Mouse (Mus musculus) T-cell, adult 2 months (primary cell): Measurements from ENCODE around the gene Chrnb2.
"Not testable (repeated sequence)": the region's sequence is repeated elsewhere in the genome, so short reads cannot be mapped to it uniquely, and the experiment has no call there.

Experiments
- DNase-seq: peaks from one replicate; pipeline ENCODE4 v3.0.0; 2022; ENCODE audit warnings: low spot score

Gene Chrnb2

DNA sequence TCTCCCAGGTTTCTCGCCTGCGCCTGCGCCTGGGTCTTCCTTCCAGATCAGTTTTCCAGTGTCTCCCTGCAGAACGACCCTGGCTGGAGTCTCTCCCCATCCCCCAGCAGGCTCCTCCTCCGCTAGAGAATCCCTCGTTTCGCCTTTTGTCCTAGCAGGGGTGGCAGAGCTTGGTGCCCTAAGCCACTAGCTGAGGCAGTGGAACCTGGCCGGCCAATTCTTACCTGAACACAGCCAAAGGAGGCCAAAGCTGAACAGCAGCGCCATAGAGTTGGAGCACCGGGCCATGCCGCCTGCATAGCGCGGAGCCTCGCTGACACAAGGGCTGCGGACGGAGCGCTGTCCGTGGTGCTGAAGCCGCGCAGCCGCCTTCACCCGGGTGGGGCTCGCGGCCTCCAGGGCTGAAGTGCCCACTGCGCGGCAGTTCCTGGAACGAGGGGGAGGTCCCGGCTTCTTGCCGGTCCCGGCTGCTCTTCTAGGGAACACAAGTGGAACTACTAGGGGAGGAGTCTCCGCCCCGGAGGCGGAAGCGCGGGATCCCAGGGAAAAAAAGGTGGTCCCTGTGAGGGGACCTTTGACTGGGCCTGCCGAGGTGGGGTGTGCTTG lies at the start of gene Chrnb2:
Gene Chrnb2, minus strand, starts transcription at position 514 of the 606 bp plus-strand sequence.
- peak; percentile 61 for DNase-seq

GRCm38 (mm10) chr3:89814051-89814450 lies 49.6 kb upstream of the Chrnb2 start:
- no peak for DNase-seq

DNA sequence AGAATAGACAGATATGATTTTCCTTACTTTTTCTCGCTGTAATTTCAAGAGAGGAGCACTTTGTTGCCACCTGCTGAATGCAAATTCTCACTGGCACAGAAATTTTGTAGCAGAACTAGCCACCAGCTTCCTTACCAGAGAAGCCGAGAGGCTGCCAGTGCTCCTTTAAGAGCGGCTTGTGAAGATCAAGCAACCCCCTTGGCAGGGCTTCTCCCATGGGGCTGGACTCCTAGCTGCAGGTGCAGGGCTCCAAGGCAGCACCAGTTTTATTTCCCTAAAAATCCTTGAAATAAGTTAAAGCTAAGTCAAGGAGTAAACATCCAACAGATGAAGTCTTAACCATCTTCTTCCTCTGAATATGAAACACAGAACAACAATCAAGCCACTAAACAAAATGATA lies 47.7 kb upstream of the Chrnb2 start:
- DNase-seq = no peak

DNA sequence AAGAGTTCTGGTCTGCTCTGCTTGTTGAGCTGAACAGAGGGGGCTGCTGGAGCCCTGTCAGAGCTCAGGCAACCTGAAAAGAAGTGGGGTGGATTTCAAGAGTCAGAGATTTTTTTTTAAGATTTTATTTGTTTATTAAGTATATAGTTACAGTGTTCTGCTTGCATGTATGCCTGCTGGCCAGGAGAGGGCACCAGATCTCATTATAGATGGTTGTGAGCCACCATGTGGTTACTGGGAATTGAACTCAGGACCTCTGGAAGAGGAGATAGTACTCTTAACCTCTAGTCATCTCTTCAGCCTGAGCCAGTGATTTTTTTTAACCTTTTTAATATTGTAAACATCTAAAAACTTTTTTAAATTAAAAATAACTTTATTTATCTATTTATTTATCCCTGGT lies 46.4 kb upstream of the Chrnb2 start:
- DNase-seq = peak; percentile 15

- DNase-seq = no peak
Observed at GRCm38 (mm10) chr3:89808638-89809037, 44.2 kb upstream of the Chrnb2 start.

DNA sequence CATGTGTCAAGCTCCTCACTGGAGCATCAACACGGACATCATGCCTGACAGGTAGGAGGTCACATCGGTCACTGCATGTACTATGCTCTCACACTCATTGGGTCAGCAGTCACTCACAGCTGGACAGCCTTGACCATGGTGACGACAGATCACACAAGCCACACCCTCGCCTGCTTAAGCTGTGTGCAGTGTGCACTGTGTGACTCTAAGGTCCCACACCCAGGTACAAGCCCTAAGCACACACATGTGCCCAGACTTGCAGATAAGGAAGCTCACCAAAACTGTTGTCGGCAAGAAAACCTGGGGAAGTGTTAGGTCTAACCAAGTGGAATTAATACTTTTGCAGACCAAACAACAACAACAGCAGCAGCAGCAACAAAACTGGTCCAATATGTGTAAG lies 43.4 kb upstream of the Chrnb2 start:
- DNase-seq = no peak

- DNase-seq = no peak
Observed at GRCm38 (mm10) chr3:89807171-89807570, 42.7 kb upstream of the Chrnb2 start.

GRCm38 (mm10) chr3:89806751-89807150 lies 42.3 kb upstream of the Chrnb2 start:
- DNase-seq = peak; percentile 18

- no peak for DNase-seq
Observed at GRCm38 (mm10) chr3:89805179-89805578, 40.7 kb upstream of the Chrnb2 start.

DNA sequence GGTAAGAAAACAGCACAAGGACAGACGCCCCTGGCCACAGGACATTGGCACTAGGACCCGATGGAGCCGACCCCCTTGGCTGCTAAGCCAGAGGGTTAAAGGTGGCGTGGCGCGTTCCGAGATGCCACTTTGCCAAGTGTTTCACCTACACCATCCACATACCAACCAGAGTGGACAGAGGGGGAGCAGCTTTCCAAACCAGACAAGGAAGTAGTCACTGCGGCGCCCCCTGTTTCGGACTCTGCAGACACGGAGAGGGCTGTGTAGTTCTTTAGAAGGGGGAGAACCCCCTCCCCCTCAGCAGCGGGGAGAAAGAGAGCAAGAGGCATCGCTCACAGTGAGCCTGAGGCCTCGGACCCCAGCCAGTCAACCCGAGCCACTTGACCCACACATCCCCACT lies 38.4 kb upstream of the Chrnb2 start:
- DNase-seq = no peak

DNA sequence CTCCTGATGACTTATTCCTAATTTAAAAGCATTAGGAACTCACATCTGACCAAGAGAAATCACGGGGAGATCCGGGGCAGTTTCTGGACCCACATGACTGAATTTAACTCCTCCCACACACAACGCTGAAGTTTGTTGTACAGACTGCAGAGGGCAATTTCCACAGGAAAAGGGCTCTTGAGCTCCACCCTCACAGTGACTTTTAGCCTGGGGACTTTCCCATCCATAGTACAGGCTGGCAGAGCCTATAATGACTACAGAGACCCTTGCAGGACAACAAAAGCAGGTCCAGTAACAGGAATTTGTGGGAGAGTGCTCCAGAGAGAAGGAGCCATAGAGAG lies 37.0 kb upstream of the Chrnb2 start:
- peak; percentile 57 for DNase-seq

DNA sequence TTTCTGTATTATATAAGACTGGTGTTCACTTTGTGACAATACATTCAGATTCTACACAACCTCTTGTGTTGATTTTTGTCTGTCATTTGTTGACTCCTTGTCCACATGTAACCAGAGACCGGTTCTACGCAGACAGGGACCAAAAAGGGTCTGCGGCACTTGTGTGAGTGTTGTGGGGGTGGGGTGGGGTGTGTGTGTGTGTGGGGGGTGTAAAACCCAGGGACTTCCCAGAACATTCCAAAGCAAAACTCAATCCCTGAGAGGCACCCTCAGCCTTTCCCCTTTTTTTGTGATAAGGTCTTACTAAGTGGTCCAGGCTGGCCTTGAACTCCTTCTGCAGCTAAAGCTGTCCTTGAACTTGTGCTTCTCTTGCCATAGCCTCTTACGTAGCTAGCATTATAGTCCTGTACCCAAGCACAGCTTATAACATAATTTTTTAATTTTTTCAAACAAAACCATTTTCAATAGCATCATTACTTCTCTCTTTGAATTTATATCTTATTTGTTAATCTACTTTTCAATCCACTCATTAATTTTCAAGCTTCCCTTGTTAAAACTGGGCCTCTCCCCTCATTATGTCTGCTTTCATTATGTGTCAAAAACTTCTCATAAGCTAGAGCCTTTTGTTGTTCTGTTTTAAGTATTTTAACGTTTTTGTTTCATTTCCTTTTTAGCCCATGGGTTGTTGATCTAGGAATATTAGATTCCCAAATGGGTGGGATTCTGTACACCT lies 36.5 kb upstream of the Chrnb2 start:
- DNase-seq = no peak

GRCm38 (mm10) chr3:89800078-89800477 lies 35.6 kb upstream of the Chrnb2 start:
- DNase-seq = not testable (repeated sequence)

- DNase-seq = no peak
Observed at GRCm38 (mm10) chr3:89799476-89799875, 35.0 kb upstream of the Chrnb2 start.

- no peak for DNase-seq
Observed at GRCm38 (mm10) chr3:89798518-89798917, 34.1 kb upstream of the Chrnb2 start.

DNA sequence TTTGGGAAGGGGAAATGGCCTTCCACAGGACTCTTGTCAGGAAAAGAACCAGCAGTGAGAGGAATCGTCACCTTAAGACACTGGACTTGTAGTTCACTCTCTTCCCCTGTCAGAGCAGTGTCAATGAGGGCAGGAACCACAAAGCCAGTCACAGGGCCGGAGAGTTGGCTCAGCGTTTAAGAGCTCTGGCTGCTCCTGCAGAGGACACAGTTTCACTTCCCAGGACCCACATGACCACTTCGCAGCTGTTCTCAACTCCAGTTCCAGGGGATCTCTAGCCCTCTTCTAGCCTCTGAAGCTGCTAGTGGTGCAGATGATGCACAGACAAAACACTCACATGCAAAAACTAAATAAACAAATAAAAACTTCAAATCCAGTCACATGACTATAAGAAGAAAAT lies 31.9 kb upstream of the Chrnb2 start:
- no peak for DNase-seq

GRCm38 (mm10) chr3:89795746-89796145 lies 31.3 kb upstream of the Chrnb2 start:
- DNase-seq = no peak

- no peak for DNase-seq
Observed at GRCm38 (mm10) chr3:89794616-89795015, 30.2 kb upstream of the Chrnb2 start.

GRCm38 (mm10) chr3:89788680-89789352 lies 24.4 kb upstream of the Chrnb2 start:
- DNase-seq = no peak

GRCm38 (mm10) chr3:89786275-89786674 lies 21.8 kb upstream of the Chrnb2 start:
- no peak for DNase-seq

DNA sequence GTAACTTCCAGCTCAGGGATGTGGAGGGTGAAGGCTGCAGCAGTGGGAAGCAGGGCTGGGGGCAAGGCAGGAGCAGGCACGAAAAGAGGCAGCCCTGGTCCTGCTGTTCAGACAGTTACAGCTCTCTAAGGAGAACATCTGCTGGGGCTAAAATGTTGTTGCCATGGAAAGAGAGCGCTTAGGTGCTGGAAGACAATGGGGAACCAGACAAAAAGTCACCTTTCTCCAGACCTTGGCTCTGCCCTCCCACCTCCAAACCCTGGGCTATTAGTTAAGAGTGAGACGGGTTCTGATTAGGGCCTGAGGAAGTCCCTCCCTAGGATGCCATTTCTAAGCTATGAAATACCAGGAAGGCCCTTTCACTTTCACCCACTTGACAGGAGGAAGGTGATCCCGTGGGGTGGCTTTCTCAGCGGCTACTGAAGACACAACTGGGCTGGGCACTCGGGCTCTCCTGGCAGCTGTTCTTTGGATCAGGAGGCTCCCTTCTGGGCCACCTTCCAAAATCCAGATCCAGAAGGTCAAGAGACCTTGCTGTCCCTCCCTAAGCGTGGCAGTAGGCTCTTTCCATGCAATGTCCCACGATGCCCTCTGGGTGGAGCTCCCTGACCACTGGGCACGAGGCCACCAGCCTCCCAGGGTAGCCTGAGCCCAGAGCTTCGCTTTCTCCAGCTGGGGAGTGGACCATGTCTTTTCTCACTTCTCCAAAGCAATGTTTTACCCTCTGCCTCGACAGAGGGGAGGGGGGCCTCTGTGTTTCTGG lies 20.7 kb upstream of the Chrnb2 start:
- peak; percentile 13 for DNase-seq

DNA sequence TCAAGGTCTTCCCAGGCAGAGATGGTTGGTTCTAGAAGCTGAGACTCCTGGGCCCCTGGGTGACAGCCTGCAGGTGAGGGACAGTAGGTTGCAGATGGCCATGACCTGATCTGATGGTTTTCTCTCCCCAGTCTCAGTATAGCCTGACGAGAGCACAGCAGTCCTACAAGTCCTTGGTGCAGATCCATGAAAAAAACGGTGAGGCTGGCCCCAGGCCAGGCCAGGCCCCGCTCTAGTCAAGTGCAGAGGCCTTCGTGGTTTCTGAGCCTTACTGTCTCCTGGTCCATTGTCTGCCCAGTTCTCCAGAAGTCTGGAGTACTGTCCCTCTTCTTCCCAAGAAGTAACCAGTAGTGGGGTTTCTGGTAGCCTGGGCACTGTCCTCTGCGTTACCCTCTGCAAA lies 17.2 kb upstream of the Chrnb2 start:
- DNase-seq = no peak

DNA sequence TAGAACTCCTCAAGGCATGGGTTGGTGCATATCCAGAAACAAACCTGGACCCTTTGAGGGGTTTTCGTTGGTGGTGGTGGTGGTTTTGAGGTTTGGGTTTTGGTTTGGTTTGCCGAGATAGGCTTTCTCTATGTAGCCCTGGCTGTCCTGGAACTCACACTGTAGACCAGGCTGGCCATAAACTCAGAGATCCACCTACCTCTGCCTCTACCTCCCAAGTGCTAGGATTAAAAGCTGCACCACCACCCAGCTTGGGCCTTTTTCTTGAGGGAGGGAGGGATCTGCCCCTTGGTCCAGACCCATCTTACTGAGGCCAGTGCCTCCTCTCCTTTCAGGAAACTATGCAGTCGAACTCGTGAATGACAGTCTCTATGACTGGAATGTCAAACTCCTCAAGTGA lies 15.7 kb upstream of the Chrnb2 start:
- no peak for DNase-seq
